Mouse (Mus musculus): ENCODE measurements around the gene Scgb2b24. TPM values are rescaled to one million over a fixed set of nuclear protein-coding genes. Genes with fewer than 3 reads are reported as not detected.

Scgb2b24 gene
- polyA plus RNA-seq (2014; fragmentation: Illumina TruSeq; extraction: RNeasy Lipid Tissue Mini Kit (QIAGEN cat#74804); ENCODE audit: low read depth, low replicate concordance), result not detected

DNA sequence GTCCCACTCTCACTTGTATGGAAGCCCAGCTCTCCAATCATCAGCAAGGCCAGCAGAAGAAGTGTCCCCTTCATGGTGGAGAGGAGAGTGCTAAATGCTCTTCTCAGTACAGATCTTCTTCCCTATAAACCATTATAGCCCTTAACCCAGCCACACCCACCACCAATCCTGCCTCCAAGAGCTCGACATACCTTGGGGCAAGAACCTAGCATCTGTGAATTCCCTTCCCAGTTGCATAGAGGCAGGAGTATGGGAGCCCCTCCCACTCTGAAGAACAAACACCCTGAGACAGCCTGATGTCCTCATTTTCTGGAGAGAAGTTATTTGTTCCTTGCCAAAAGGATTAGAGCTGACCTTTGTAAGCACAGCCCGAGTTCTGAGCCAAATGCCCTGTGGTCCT lies at the start of gene Scgb2b24:
TSS of gene Scgb2b24 (minus strand) at position 101 of the 400 bp plus-strand sequence.

DNA sequence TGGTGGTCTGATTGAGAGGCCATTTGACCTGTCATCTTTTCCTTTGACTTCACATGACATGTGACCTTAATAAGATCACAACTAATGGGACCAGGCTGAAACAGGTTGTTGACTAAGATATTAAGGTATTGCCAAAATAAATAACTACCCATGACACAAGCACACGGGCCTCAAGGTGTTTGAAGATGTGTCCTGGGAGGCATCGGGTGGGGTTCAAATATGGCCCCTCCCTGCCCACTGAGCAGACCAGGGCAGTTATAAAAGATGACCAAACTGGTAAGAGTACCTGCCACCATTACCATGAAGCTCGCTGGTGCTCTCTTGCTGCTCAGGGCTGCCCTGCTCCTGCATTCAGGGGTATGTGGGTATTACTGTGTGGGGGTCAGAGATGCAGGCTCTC lies 4.4 kb upstream of the Scgb2b24 start, which contains the start of gene Scgb1b24:
TSS of gene Scgb1b24 (plus strand) at position 301 of the 400 bp plus-strand sequence.

Other genes starting within 250 kb of the Scgb2b24 start
- not detected for gene Scgb2b21, start 218.9 kb downstream of the Scgb2b24 start, polyA plus RNA-seq (2014; fragmentation: Illumina TruSeq; extraction: RNeasy Lipid Tissue Mini Kit (QIAGEN cat#74804); ENCODE audit: low read depth, low replicate concordance)
- not detected for gene Scgb1b24, start 4.5 kb upstream of the Scgb2b24 start, polyA plus RNA-seq (2014; fragmentation: Illumina TruSeq; extraction: RNeasy Lipid Tissue Mini Kit (QIAGEN cat#74804); ENCODE audit: low read depth, low replicate concordance)
- gene Scgb2b26, start 205.7 kb upstream of the Scgb2b24 start, polyA plus RNA-seq (2014; fragmentation: Illumina TruSeq; extraction: RNeasy Lipid Tissue Mini Kit (QIAGEN cat#74804); ENCODE audit: low read depth, low replicate concordance), result not detected

Measured in testis, adult 10 weeks (tissue).